Mouse (Mus musculus): Measurements from ENCODE around the gene Id4.
A peak's percentile ranks its signal among the peaks of the same experiment; 100 is the strongest.

Gene Id4

GRCm38 (mm10) chr13:48314500-48314899 lies 53.5 kb downstream of the Id4 start:
- DNase-seq (ENCODE audit: extremely low read depth, insufficient read length, low spot score): peak; percentile 52
